Mouse (Mus musculus) kidney, adult 2 months (tissue): ENCODE results near the gene Zfp580.
A peak's percentile ranks its signal among the peaks of the same experiment; 100 is the strongest.

Experiments
- CTCF ChIP-seq: fragments of 200-500 bp; conservative IDR thresholded peaks from 2 replicates; pipeline ENCODE4 v1.5.1; 2011; ENCODE audit warnings: low read depth, mild to moderate bottlenecking, control low read depth, low read length, moderate library complexity, mixed read lengths; ENCODE audit not compliant: insufficient read depth, insufficient read length
- POLR2A ChIP-seq: fragments of 200-500 bp; IDR thresholded peaks from one replicate; pipeline ENCODE4 v1.6.1; 2011; ENCODE audit warnings: low read depth, low read length, control low read depth

GRCm38 (mm10) chr7:5057804-5058203, 6.5 kb downstream of the Zfp580 start:
- 0 out of 2 replicates have a peak, but pooled peaks have one; percentile 21 for TF ChIP-seq CTCF
- no peak for TF ChIP-seq POLR2A
